ENCODE assay signal across 15 mouse cellular contexts in genomic region chr14:55656935-55657334, GRCm38 (mm10).
"Had no signal": no experiment of that assay in that cellular context is flagged by ENCODE, and none has a peak within 500 bp of the region (broad histone marks: within the 10 kb centered on the region; RNA-seq: fewer than 3 reads in every experiment).

No protein-coding gene starts in this region.

- DNase-seq: kidney, postnatal 36 days; layer of hippocampus, adult 9-11 months; layer of hippocampus, postnatal 36 days; lung, embryonic 14.5 days; lung, postnatal 10 days; lung, postnatal 4 days; midbrain, embryonic 14.5 days; thymus, adult 2 months; thymus, postnatal 25 days had no signal

- H3K27ac ChIP-seq: kidney, postnatal 0 days; limb, embryonic 15.5 days; liver, embryonic 12.5 days; midbrain, embryonic 10.5 days; neural tube, embryonic 15.5 days had no signal

- H3K27me3 ChIP-seq: limb, embryonic 15.5 days; liver, embryonic 12.5 days; neural tube, embryonic 15.5 days had no signal

- H3K4me2 ChIP-seq: limb, embryonic 15.5 days; liver, embryonic 12.5 days; lung, embryonic 14.5 days; neural tube, embryonic 15.5 days had no signal

- H3K9ac ChIP-seq: limb, embryonic 15.5 days; liver, embryonic 12.5 days; lung, embryonic 14.5 days; neural tube, embryonic 15.5 days had no signal

- H3K9me3 ChIP-seq: limb, embryonic 15.5 days; liver, embryonic 12.5 days; midbrain, embryonic 10.5 days; neural tube, embryonic 15.5 days had no signal

- ATAC-seq: liver, embryonic 12.5 days had no signal

- H3K4me3 ChIP-seq: limb, embryonic 15.5 days; liver, embryonic 12.5 days; midbrain, embryonic 10.5 days; myocyte; neural tube, embryonic 15.5 days had no signal
